Mouse (Mus musculus) liver, adult 2 months (tissue): ENCODE measurements around the gene Becn1. TPM values are rescaled to one million over a fixed set of nuclear protein-coding genes. Genes with fewer than 3 reads are reported as not detected.

Source experiments
- DNase-seq: peaks from one replicate; pipeline ENCODE4 v3.0.0-alpha.2; 2011; ENCODE audit warnings: low read depth, low spot score; ENCODE audit errors: extremely low read depth
- H3K27ac ChIP-seq: fragments of 200-500 bp; replicated peaks from 2 replicates; pipeline ENCODE4 v1.5.1; 2012; ENCODE audit warnings: low read depth, mild to moderate bottlenecking, control low read depth, inconsistent platforms, low read length; ENCODE audit not compliant: insufficient read depth
- H3K27me3 ChIP-seq: fragments of 200-500 bp; 2 replicates; pipeline ENCODE4 v1.6.1; 2012; ENCODE audit warnings: mild to moderate bottlenecking, moderate library complexity, low read length, inconsistent platforms; ENCODE audit not compliant: control insufficient read depth, insufficient read depth
- H3K36me3 ChIP-seq: fragments of 200-500 bp; 2 replicates; pipeline ENCODE4 v1.6.1; 2012; ENCODE audit warnings: low read length, inconsistent platforms; ENCODE audit not compliant: control insufficient read depth, insufficient read depth
- H3K4me1 ChIP-seq: fragments of 200-500 bp; 2 replicates; pipeline ENCODE4 v1.6.1; 2011; ENCODE audit warnings: low read length; ENCODE audit not compliant: control insufficient read depth, insufficient read depth
- H3K4me3 ChIP-seq: fragments of 200-500 bp; 2 replicates; pipeline ENCODE4 v1.5.1; 2011; ENCODE audit warnings: low read depth, mild to moderate bottlenecking, control low read depth, low read length, moderate library complexity; ENCODE audit not compliant: insufficient read depth
- H3K79me2 ChIP-seq: fragments of 200-500 bp; 2 replicates; pipeline ENCODE4 v1.6.1; 2012; ENCODE audit warnings: inconsistent platforms, mild to moderate bottlenecking, low read length, moderate library complexity; ENCODE audit not compliant: control insufficient read depth, insufficient read depth
- H3K9ac ChIP-seq: fragments of 200-500 bp; 2 replicates; pipeline ENCODE4 v1.6.1; 2012; ENCODE audit warnings: low read depth, mild to moderate bottlenecking, control low read depth, inconsistent platforms, low read length
- CTCF ChIP-seq: fragments of 200-500 bp; IDR thresholded peaks from 2 replicates; pipeline ENCODE4 v1.5.1; 2011; ENCODE audit warnings: low read depth, low read length, control low read depth
- POLR2A ChIP-seq: fragments of 200-500 bp; IDR thresholded peaks from 2 replicates; pipeline ENCODE4 v1.6.1; 2011; ENCODE audit warnings: low read length, control low read depth; ENCODE audit not compliant: insufficient read depth; ENCODE audit errors: extremely low read depth
- WGBS: fragments of 180-500 bp; shearing (Covaris S2); methylation state at CpG from one replicate; pipeline ENCODE4 v1.1.7; 2018; 5-methylcytosine and 5-hydroxymethylcytosine counted together
- polyA plus RNA-seq: library from polyadenylated mRNA; depleted of rRNA; stranded (reverse); fragments of >200 nt; gene quantifications from 2 replicates; pipeline ENCODE4 v1.2.3, GENCODE M21; 2012
- total RNA-seq: library from RNA; depleted of rRNA; stranded (reverse); fragments of >200 nt; gene quantifications from 2 replicates; pipeline ENCODE4 v1.2.3, GENCODE M21; 2014

Becn1 gene
- total and polyA plus RNA-seq, 2 experiments: 50.8 to 57.8 TPM

DNA sequence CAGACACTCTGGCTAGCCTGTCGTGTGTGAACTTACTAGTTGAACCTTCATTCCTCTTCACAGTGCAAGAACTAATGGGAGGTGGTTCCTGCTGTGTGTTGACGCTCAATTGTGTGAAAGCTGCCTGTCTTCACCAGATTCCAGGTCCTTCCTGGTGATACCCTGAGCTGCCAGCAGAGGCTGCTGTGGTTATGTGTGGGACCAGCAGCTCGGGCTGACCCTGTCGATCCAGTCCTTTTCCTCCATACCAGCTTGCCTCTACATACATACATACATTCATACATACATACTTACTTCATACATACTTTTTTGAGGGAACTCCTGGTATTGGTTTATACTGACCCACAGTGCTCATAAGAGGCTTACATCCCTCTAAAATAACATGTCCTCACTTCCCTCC lies 21.5 kb upstream of the Becn1 start:
- Histone ChIP-seq H3K79me2 (no peaks in the 10 kb centered on the region), H3K4me1 (peaks cover 2% of the 10 kb centered on the region; the same call in 1 of the 2 replicates), H3K27ac (no peak overlapping the region), H3K36me3 (peaks cover 37% of the 10 kb centered on the region), H3K27me3 (no peaks in the 10 kb centered on the region), H3K9ac (no peak overlapping the region), H3K4me3 (no peak overlapping the region)
- WGBS: 10% methylated on average over 4 of the region's 4 CpGs
- peak; percentile 61 for DNase-seq
- TF ChIP-seq CTCF (peak; percentile 99), POLR2A (no peak)

DNA sequence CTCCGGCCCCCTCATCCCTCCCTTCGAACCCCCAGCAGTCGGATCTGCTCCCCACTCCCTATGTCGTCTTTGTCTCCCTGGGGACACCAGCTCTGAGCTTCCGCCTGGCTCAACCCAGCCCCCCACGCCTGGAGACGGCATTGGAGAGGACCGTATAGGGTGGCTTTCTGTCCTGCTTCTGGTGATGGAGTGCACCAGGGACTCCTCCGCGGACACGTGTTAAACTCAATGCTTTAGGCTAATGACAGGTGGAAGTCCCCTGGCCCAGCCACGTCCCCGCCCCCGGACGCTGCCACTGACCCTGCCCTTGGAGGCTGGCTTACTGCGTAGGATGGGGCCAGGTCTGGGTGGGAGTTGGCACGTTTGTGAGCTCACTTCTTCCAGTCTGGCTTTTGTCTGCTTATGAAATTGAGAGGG lies 14.4 kb upstream of the Becn1 start:
- H3K27me3 ChIP-seq: no peaks in the 10 kb centered on the region
- peak overlapping the region; percentile 84 for H3K4me3 ChIP-seq
- WGBS: under 1% methylated on average over 17 of the region's 17 CpGs
- TF ChIP-seq POLR2A: no peak
- peaks cover 10% of the 10 kb centered on the region for H3K79me2 ChIP-seq
- peak overlapping the region; percentile 26 for H3K27ac ChIP-seq
- peak overlapping the region; percentile 83 for H3K9ac ChIP-seq
- peaks cover 29% of the 10 kb centered on the region for H3K36me3 ChIP-seq
- peak; percentile 10 for DNase-seq
- 0 out of 2 replicates have a peak, but pooled peaks cover 1% of the 10 kb centered on the region for H3K4me1 ChIP-seq

DNA sequence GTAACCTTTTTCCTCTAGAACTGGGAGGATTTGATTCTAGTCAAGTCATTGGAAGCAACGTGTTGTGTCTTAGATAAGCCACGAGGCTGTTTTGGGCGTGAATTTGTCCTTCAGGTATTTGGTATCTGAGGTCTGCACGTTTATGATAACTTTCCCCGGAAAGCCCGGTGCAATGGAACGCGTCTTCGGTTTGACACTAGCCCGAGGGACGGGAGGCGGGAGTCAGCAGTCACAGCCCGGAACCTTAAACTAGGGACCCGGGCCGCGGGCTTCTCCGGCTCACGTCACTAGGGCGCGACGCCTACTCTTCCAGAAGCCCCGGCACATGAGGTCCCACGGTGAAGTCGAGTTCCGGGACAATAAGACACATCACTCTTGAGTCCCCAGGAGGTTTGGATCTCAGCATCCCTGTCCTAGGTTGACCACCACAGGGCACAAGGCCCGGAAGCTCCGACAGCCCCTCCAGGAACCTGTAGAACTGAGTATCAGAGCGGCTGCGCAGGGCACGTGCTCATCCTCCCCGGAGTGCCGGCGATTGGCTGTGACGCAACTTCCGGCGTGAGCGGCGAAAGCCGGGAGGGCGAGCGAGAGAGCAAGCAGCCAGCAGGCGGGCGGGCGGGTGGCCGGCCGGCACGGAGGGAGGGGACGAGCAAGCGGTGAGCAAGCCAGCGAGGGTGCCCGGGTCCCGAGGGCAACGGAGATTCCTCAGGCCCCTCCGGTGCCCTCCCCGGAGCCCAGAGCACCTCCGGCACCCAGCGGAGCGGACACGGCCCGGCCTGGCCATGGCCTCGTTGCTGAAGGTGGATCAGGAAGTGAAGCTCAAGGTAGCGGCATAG lies 13.8 kb upstream of the Becn1 start, which contains the start of gene Psme3:
TSS of gene Psme3 (plus strand) at position 549 of the 836 bp plus-strand sequence.
- Histone ChIP-seq H3K4me1 (0 out of 2 replicates have a peak, but pooled peaks cover 1% of the 10 kb centered on the region), H3K79me2 (peaks cover 10% of the 10 kb centered on the region), H3K9ac (peak within 1 kb of the TSS; percentile 83), H3K27ac (peak within 1 kb of the TSS; percentile 66), H3K27me3 (no peaks in the 10 kb centered on the region), H3K4me3 (peak within 1 kb of the TSS; percentile 84), H3K36me3 (peaks cover 23% of the 10 kb centered on the region)
- peak; percentile 77 for DNase-seq
- TF ChIP-seq CTCF: no peak
- TF ChIP-seq POLR2A: peak; percentile 64; the same call in 1 of the 2 replicates
- WGBS: under 1% methylated on average over 61 of the region's 62 CpGs

DNA sequence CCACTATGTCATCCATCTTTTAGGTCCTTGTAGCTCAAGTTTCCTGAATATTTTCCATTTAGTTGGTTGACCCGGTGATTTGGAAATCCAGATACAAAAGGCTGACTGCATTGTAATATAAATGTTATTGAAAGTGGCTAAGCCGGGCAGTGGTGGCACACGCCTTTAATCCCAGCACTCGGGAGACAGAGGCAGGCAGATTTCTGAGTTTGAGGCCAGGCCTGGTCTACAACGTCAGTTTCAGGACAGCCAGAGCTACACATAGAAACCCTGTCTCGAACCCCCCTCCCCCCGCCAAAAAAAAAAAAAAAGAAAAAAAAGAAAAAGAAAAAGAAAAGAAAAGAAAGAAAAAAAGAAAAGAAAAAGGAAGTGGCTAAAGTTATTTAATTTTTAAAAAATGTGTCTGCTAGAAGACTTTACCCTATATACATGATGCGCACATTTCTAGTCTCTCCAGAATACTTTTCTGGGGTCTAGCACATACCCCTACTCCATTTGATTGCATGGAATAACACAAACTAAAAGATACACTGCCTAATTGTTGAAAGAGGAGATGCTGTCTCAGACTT lies 13.1 kb upstream of the Becn1 start:
- no peak for DNase-seq
- no peak overlapping the region for H3K9ac ChIP-seq
- no peaks in the 10 kb centered on the region for H3K27me3 ChIP-seq
- peak overlapping the region; percentile 84; the same call in 1 of the 2 replicates for H3K4me3 ChIP-seq
- peak overlapping the region; percentile 66; the same call in 1 of the 2 replicates for H3K27ac ChIP-seq
- H3K36me3 ChIP-seq: peaks cover 16% of the 10 kb centered on the region
- 0 out of 2 replicates have a peak, but pooled peaks cover 1% of the 10 kb centered on the region for H3K4me1 ChIP-seq
- WGBS: 85% methylated on average over 8 of the region's 8 CpGs
- peaks cover 10% of the 10 kb centered on the region for H3K79me2 ChIP-seq
- TF ChIP-seq POLR2A (no peak), CTCF (no peak)

DNA sequence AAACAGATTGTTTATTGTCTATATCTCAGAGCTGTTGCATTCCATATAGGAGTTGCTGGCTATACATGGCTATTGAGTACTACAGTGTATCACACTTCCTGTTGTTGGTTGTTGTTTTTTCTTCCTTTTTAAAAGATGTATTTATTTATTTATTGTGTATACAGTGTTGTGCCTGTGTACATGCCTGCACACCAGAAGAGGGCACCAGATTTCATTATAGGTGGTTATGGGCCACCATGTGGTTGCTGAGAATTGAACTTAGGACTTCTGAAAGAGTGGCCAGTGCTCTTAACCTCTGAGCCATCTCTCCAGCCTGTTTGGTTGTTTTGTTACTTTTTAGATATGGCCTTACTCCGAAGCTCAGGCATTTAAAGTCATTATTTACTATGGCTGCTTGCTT lies 12.5 kb upstream of the Becn1 start:
- Histone ChIP-seq H3K9ac (no peak overlapping the region), H3K27me3 (no peaks in the 10 kb centered on the region), H3K79me2 (peaks cover 10% of the 10 kb centered on the region), H3K27ac (no peak overlapping the region), H3K36me3 (peaks cover 10% of the 10 kb centered on the region), H3K4me3 (no peak overlapping the region), H3K4me1 (0 out of 2 replicates have a peak, but pooled peaks cover 1% of the 10 kb centered on the region)
- WGBS: 97% methylated on average over 1 of the region's 1 CpGs
- TF ChIP-seq CTCF (no peak), POLR2A (no peak)
- DNase-seq: peak; percentile 16
